Mouse (Mus musculus): Measurements from ENCODE around the gene Dach2. TPM values are rescaled to one million over a fixed set of nuclear protein-coding genes. Genes with fewer than 3 reads are reported as not detected.
"Not testable (repeated sequence)": the region's sequence is repeated elsewhere in the genome, so short reads cannot be mapped to it uniquely, and the experiment has no call there.

Dach2 gene
- 0.66 and 0.67 TPM in 2 replicates for polyA plus RNA-seq (2016; fragmentation: Nextera tagmentation; extraction: Ambion mirVana)

DNA sequence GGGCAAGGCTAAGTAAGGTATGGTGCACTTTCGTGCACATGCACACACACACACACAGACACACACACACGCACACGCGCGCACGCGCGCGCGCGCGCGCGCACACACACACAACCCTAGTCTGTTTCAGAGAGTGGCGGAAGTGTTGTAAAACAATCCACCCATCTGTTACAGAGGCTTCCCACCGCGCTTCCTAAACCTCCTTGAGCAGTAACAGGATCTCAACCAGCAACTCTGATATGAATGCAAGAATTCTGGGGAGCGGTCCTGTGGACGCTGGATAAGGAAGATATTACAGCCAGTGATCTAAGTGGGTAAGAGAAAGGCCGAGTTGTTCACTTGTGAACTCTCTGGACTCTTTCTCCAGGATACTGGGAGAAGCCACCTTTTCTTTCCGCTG, at the start of gene Dach2:
TSS of gene Dach2 (plus strand) at position 107 of the 400 bp plus-strand sequence.
- 13% methylated on average over 21 of the region's 21 CpGs for WGBS (ENCODE audit: insufficient replicate concordance)
- Histone ChIP-seq H3K4me1 (no peaks in the 10 kb centered on the region), H3K4me2 (peak within 1 kb of the TSS; percentile 64), H3K27ac (no peak within 1 kb of the TSS), H3K36me3 (no peaks in the 10 kb centered on the region), H3K9me3 (replicated peaks) (no peaks in the 10 kb centered on the region), H3K27me3 (replicated peaks) (no peaks in the 10 kb centered on the region), H3K4me3 (peak within 1 kb of the TSS; percentile 49), H3K9ac (0 out of 2 replicates have a peak within 1 kb of the TSS, but pooled peaks have one; percentile 2)
- peak; percentile 43; the same call in 1 of the 2 replicates for ATAC-seq

DNA sequence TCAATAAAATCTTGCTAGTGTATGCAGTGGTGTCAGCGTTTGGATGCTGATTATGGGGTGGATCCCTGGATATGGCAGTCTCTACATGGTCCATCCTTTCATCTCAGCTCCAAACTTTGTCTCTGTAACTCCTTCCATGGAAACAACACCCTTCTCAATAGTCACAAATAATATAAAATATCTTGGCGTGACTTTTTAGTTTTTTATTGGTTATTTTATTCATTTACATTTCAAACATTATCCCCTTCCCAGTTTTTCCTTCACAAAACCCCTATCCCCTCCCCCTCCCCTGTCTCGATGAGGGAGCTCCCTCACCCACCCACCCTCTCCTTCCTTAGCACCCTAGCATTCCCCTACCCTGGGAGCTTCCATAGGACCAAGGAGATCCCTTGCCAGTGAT, 44.9 kb upstream of the Dach2 start:
- not testable (repeated sequence) for ATAC-seq; H3K36me3 ChIP-seq; H3K4me2 ChIP-seq; H3K27ac ChIP-seq; H3K9me3 ChIP-seq (replicated peaks); H3K4me1 ChIP-seq; H3K27me3 ChIP-seq (replicated peaks); H3K9ac ChIP-seq; H3K4me3 ChIP-seq
- 62% methylated on average over 2 of the region's 3 CpGs for WGBS (ENCODE audit: insufficient replicate concordance)

DNA sequence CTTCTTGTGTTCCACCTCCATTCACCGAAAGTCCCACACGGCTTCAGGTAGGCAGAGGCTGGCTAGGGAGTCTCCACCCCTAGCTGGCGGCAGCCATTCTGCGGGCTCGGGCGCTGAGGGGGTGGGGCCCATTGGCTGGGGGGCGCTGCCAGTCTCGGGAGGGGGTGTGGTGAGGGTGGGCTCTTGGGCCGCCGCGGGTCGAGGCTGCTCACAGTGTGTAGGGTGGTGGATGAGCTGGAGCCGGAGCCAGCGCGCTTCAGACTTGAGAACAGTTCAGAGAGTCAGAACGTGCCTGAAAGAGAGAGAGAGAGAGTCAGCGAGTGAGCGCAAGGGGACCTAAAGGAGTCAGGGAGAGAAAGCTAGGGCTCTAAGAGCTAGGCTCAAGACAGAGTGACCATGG, 721 bp downstream of the Dach2 start:
- Histone ChIP-seq H3K27ac (no peak overlapping the region), H3K4me1 (no peaks in the 10 kb centered on the region), H3K4me2 (peak overlapping the region; percentile 64), H3K4me3 (peak overlapping the region; percentile 49), H3K36me3 (no peaks in the 10 kb centered on the region), H3K9me3 (replicated peaks) (no peaks in the 10 kb centered on the region), H3K27me3 (replicated peaks) (no peaks in the 10 kb centered on the region), H3K9ac (0 out of 2 replicates have a peak overlapping the region, but pooled peaks have one; percentile 2)
- WGBS (ENCODE audit: insufficient replicate concordance): 9% methylated on average over 17 of the region's 18 CpGs
- ATAC-seq: peak; percentile 98

DNA sequence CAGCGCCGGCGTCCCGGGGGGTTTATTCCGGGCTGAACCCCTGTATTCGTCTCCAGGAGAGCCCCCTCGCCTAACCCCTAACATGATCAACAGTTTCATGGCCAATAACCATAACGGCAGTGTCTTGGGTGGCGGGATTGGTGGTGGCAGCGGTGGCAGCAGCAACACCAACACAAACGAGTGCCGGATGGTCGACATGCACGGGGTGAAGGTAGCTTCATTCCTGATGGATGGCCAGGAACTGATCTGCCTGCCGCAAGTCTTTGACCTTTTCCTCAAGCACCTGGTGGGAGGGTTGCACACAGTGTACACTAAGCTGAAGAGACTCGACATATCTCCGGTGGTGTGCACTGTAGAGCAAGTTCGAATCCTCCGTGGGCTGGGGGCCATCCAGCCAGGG, 1.2 kb downstream of the Dach2 start:
- H3K27ac ChIP-seq: no peak overlapping the region
- 16% methylated on average over 19 of the region's 19 CpGs for WGBS (ENCODE audit: insufficient replicate concordance)
- H3K36me3 ChIP-seq: no peaks in the 10 kb centered on the region
- no peaks in the 10 kb centered on the region for H3K27me3 ChIP-seq (replicated peaks)
- no peaks in the 10 kb centered on the region for H3K9me3 ChIP-seq (replicated peaks)
- H3K9ac ChIP-seq: 0 out of 2 replicates have a peak overlapping the region, but pooled peaks have one; percentile 2
- ATAC-seq: peak; percentile 22; the same call in 1 of the 2 replicates
- peak overlapping the region; percentile 49 for H3K4me3 ChIP-seq
- H3K4me1 ChIP-seq: no peaks in the 10 kb centered on the region
- H3K4me2 ChIP-seq: peak overlapping the region; percentile 64

DNA sequence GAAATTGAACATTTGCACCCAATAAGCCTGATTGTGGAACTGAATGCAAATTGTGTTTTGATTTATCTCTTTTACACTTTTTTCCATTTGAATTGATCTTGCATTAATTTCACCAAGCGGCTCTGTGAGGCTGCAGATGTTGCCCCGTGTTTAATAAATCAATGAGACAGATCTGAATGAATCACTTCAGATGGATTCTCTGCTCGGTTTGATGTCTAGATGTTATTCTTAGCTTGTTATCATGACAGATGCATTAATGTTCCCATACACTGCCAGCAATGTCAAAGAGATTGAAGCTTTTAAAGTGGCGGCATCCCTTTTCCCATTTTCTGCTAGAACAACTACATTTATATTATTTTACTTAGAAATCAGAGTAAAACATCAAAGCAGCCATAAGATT, 7.0 kb downstream of the Dach2 start:
- 49% methylated on average over 4 of the region's 4 CpGs for WGBS (ENCODE audit: insufficient replicate concordance)
- Histone ChIP-seq H3K4me1 (no peaks in the 10 kb centered on the region), H3K27me3 (replicated peaks) (no peaks in the 10 kb centered on the region), H3K9me3 (replicated peaks) (no peaks in the 10 kb centered on the region), H3K27ac (no peak overlapping the region), H3K9ac (no peak overlapping the region), H3K4me2 (no peak overlapping the region), H3K36me3 (no peaks in the 10 kb centered on the region), H3K4me3 (no peak overlapping the region)
- no peak for ATAC-seq

DNA sequence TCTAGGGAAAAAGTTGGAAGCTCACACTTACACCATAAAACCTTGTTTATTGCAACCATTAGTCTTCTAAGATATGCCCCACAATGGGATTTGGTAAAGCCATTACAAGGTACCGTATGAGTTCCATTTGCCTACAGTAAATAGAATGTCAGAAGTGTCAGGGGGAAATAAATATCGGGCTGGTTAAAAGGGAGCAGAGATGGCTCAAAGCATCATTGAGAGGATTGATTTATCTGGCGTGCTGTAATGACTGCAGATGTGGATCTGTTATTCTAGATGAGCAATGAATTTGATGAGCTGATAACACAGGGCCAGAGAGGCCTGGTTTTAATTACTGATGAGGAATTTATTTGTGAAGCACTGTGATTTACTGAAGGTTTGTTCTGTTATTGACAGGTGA, 40.8 kb downstream of the Dach2 start:
- H3K4me1 ChIP-seq: no peaks in the 10 kb centered on the region
- WGBS (ENCODE audit: insufficient replicate concordance): 59% methylated on average over 3 of the region's 3 CpGs
- H3K4me3 ChIP-seq: no peak overlapping the region
- no peak overlapping the region for H3K4me2 ChIP-seq
- H3K27me3 ChIP-seq (replicated peaks): no peaks in the 10 kb centered on the region
- H3K27ac ChIP-seq: no peak overlapping the region
- no peak overlapping the region for H3K9ac ChIP-seq
- no peak for ATAC-seq
- H3K9me3 ChIP-seq (replicated peaks): no peaks in the 10 kb centered on the region
- no peaks in the 10 kb centered on the region for H3K36me3 ChIP-seq

DNA sequence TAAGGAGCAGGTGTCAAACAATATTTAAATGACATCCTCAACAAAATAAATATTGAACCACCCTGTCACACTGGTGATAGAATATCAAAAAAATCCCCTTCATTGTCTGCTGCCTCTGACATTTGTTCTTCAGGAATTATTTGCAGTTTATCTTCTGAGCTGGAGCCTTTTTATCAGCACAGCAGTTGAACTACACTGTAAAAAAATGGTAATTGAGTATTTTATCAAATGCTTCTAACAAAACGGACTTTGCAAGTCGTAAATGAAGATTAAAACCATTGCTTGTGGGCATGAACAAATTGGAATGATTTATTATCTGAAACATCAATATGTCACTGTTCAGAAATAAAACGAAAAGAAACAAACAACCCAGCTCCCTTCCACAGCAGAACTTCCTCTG, 97.1 kb downstream of the Dach2 start:
- no peak overlapping the region for H3K27ac ChIP-seq
- no peaks in the 10 kb centered on the region for H3K9me3 ChIP-seq (replicated peaks)
- H3K36me3 ChIP-seq: no peaks in the 10 kb centered on the region
- no peak overlapping the region for H3K4me3 ChIP-seq
- H3K4me1 ChIP-seq: no peaks in the 10 kb centered on the region
- ATAC-seq: no peak
- no peak overlapping the region for H3K4me2 ChIP-seq
- H3K9ac ChIP-seq: no peak overlapping the region
- H3K27me3 ChIP-seq (replicated peaks): no peaks in the 10 kb centered on the region
- WGBS (ENCODE audit: insufficient replicate concordance): 49% methylated on average over 3 of the region's 3 CpGs

DNA sequence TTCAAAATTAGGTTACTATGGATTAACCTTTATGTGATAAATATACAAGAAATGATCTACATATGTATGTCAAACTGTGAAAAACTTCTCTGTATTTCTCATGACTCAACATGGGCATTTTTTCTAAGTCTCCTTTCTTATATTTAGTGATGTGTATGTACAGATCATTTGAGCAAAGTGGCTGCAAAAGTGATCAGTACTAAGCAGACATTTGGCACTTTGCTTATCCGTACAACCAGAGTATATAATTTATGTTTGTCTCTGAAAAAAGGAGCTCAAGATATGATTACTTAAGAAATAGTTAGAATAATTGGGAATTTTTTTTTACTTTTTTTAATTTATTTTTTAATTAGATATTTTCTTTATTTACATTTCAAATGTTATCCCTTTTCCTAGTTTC, 111.4 kb downstream of the Dach2 start:
- 63% methylated on average over 1 of the region's 1 CpGs for WGBS (ENCODE audit: insufficient replicate concordance)
- no peaks in the 10 kb centered on the region for H3K4me1 ChIP-seq

DNA sequence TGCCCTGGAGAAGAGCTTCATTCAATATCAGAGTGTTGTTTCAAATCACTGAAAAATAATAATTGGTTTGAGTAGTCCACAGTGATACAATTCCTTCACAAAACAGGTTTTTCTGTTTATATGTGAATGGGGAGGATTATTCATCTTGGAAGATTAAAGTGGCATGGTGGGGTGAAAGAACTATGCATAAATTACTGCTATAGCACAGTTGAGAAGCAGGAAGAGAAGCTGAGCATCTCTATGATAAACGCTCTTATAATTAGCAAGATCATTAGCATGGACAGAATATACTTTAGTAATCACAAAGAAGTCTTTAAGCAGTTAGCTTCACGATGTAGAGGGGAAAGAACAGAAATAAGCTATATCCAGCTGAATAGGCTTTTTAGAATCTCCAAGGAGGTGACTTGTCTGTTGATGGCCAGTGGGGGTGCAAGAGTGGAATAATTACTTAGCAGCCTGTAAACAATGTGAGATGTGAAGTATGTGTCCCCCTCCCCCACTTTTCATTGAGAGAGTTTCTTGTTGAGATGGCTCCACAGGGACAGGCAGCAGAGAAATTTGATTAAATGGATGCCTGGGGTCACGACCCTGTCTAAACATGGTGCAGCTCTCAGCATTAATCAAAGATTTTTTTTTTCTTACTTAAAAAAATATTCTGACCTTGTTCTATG, 124.3 kb downstream of the Dach2 start:
- no peak overlapping the region for H3K27ac ChIP-seq
- H3K4me3 ChIP-seq: no peak overlapping the region
- H3K9me3 ChIP-seq (replicated peaks): no peaks in the 10 kb centered on the region
- H3K27me3 ChIP-seq (replicated peaks): no peaks in the 10 kb centered on the region
- H3K4me1 ChIP-seq: no peaks in the 10 kb centered on the region
- 49% methylated on average over 3 of the region's 3 CpGs for WGBS (ENCODE audit: insufficient replicate concordance)
- H3K4me2 ChIP-seq: no peak overlapping the region
- no peak for ATAC-seq
- H3K36me3 ChIP-seq: no peaks in the 10 kb centered on the region
- H3K9ac ChIP-seq: no peak overlapping the region

More for the DNA sequence above, 111.4 kb downstream of the Dach2 start:
- Histone ChIP-seq H3K4me3 (no peak overlapping the region), H3K9me3 (replicated peaks) (no peaks in the 10 kb centered on the region), H3K27ac (no peak overlapping the region), H3K4me2 (no peak overlapping the region), H3K9ac (no peak overlapping the region), H3K27me3 (replicated peaks) (no peaks in the 10 kb centered on the region), H3K36me3 (no peaks in the 10 kb centered on the region)
- ATAC-seq: no peak

DNA sequence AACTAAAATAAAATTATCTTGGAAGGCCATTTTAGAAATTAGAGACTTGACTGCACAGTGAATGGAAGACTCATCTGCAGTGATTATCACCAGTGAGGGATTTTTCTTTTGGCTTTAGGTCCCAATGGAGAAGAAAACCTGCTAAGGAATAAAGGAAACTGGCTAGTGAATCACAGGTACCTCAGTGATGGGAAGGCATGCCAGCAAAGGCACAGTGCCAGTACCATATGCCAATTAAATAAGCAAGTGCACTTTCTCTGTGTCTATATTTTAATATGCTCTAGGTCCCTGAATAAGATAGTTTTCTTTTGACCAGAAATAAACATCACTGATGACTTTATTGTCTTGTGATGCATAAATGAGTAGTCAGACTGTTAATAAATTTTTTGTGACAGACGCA, 184.8 kb downstream of the Dach2 start:
- Histone ChIP-seq H3K27ac (no peak overlapping the region), H3K4me1 (no peaks in the 10 kb centered on the region), H3K9ac (no peak overlapping the region), H3K4me3 (no peak overlapping the region), H3K9me3 (replicated peaks) (no peaks in the 10 kb centered on the region), H3K36me3 (no peaks in the 10 kb centered on the region), H3K4me2 (no peak overlapping the region), H3K27me3 (replicated peaks) (no peaks in the 10 kb centered on the region)
- WGBS (ENCODE audit: insufficient replicate concordance): 89% methylated on average over 1 of the region's 1 CpGs
- ATAC-seq: no peak

DNA sequence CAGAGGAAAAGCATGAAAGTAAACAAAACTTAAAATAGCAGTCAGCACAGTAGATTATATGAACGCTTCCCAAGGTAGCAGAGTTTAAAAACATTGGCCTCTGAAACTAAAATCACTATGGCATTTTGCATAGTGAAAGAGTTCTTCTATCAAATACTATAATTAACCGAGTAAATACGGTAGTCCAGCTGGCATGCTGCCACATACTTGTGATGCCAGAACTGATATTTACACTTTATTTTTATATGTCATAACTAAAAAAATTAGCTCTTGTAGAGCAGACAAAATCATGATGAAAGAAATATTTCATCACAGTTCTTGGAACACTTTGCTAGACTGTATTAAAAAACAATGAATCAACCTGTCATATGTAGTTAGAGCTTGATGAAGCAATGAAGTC, 247.8 kb downstream of the Dach2 start:
- no peak overlapping the region for H3K4me3 ChIP-seq
- H3K36me3 ChIP-seq: no peaks in the 10 kb centered on the region
- H3K9me3 ChIP-seq (replicated peaks): no peaks in the 10 kb centered on the region
- no peak overlapping the region for H3K4me2 ChIP-seq
- H3K27me3 ChIP-seq (replicated peaks): no peaks in the 10 kb centered on the region
- 73% methylated on average over 3 of the region's 3 CpGs for WGBS (ENCODE audit: insufficient replicate concordance)
- no peak for ATAC-seq
- no peak overlapping the region for H3K9ac ChIP-seq
- H3K4me1 ChIP-seq: no peaks in the 10 kb centered on the region
- H3K27ac ChIP-seq: no peak overlapping the region

DNA sequence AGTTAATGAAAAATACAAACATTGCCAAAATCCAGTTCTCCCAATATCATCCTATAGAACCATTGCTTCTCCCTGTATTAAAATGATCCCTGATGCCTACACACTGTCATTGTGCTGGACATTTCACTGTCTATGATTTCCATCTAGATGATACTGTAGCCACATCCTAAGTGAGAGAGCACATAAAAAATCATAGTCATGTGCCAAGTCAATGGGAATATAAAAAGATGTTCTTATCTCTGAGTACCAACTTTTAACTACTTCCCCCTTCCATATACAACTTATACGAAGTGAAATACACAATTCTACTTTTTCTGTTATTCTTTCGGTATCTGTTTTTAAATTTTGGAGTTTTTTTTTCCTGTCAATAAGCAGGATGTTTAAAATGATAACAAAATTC, 266.6 kb downstream of the Dach2 start:
- H3K27ac ChIP-seq: no peak overlapping the region
- no peak overlapping the region for H3K9ac ChIP-seq
- no peaks in the 10 kb centered on the region for H3K36me3 ChIP-seq
- no peaks in the 10 kb centered on the region for H3K27me3 ChIP-seq (replicated peaks)
- no peak overlapping the region for H3K4me2 ChIP-seq
- WGBS (ENCODE audit: insufficient replicate concordance): 45% methylated on average over 2 of the region's 2 CpGs
- no peak overlapping the region for H3K4me3 ChIP-seq
- no peaks in the 10 kb centered on the region for H3K4me1 ChIP-seq
- no peaks in the 10 kb centered on the region for H3K9me3 ChIP-seq (replicated peaks)
- ATAC-seq: no peak

DNA sequence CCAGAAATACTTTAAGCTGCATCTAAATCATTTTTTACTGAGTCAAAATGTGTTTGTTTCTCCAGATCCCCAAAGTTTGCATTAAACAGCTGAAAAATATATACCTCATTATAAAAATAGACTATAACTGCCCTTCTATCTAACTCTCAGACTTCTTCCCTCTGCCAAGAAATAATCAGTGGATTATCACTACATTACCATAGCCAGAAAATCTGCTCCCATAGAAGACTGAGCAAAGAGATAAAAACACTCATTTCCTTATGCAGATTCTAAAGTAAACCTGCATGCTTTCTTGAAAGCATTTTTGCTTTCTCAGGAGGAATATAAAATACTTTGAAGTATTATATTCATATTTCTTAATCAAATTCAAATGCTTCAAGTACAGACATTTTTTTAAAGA, 368.8 kb downstream of the Dach2 start:
- ATAC-seq: no peak
- H3K36me3 ChIP-seq: no peaks in the 10 kb centered on the region
- H3K9me3 ChIP-seq (replicated peaks): no peaks in the 10 kb centered on the region
- no peak overlapping the region for H3K9ac ChIP-seq
- no peak overlapping the region for H3K4me3 ChIP-seq
- H3K4me1 ChIP-seq: no peaks in the 10 kb centered on the region
- H3K4me2 ChIP-seq: no peak overlapping the region
- H3K27ac ChIP-seq: no peak overlapping the region
- H3K27me3 ChIP-seq (replicated peaks): no peaks in the 10 kb centered on the region
